Mouse (Mus musculus): ENCODE measurements around the gene Egflam.

DNA sequence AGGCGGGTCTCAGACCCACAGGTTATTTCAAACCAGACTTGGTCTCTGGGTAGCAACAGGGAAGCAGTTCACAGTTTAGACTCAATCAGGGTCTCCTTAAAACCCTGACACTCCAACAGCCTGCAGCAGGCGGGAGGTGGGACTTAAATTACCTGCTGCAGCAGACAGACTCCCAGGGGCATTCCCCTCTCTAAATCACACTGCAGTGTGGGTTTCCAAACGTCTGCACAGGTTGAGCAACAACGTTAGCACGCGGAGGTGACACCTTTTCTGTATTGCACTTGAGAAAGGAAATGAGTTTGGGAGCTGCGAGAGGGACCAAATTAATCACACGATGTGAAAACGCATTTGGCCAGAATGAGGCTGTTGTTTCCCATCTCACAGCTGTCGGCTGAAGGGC lies 15.7 kb downstream of the Egflam start:
- TF ChIP-seq CTCF (conservative IDR thresholded peaks at IDR 0.05 in 1 of 2, IDR thresholded peaks at IDR 0.05 in 1 of 2; ENCODE audit: low read depth in 2 of 2, low read length in 2 of 2) (no peak), POLR2A (IDR thresholded peaks at IDR 0.05; ENCODE audit: low read depth, low read length) (no peak), SMC3 (IDR thresholded peaks at IDR 0.05; ENCODE audit: low read depth, low read length) (no peak), ZNF384 (IDR thresholded peaks at IDR 0.05; ENCODE audit: low read depth, low read length) (no peak), ZMIZ1 (IDR thresholded peaks at IDR 0.05; ENCODE audit: low read depth, low read length) (no peak), ZKSCAN1 (IDR thresholded peaks at IDR 0.05; ENCODE audit: borderline replicate concordance, low read depth, low read length) (no peak), MAX (IDR thresholded peaks at IDR 0.05; ENCODE audit: low read length) (no peak), JUN (IDR thresholded peaks at IDR 0.05; ENCODE audit: insufficient read depth, low read depth, low read length) (no peak), KAT2A (IDR thresholded peaks at IDR 0.05; ENCODE audit: insufficient replicate concordance, low read length) (no peak), ZC3H11A (IDR thresholded peaks at IDR 0.05; ENCODE audit: low read depth, low read length) (no peak), CHD2 (IDR thresholded peaks at IDR 0.05; ENCODE audit: low read length) (no peak), TBP (conservative IDR thresholded peaks at IDR 0.05; ENCODE audit: low read depth, low read length) (no peak), MAFK (IDR thresholded peaks at IDR 0.05; ENCODE audit: insufficient replicate concordance, low read length) (no peak)
